Mouse (Mus musculus) spleen, adult 10 weeks (tissue): ENCODE data around the gene Psmc3. TPM values are rescaled to one million over a fixed set of nuclear protein-coding genes. Genes with fewer than 3 reads are reported as not detected.

Source experiments
- polyA plus RNA-seq: library from polyadenylated mRNA; stranded (reverse); fragments of 350-450 nt; fragmentation: Illumina TruSeq; extraction: RNeasy Lipid Tissue Mini Kit (QIAGEN cat#74804); gene quantifications from one replicate; pipeline ENCODE4 v1.2.3, GENCODE M21; 2015; ENCODE audit warnings: low replicate concordance; ENCODE audit not compliant: insufficient read depth

Psmc3 gene
- polyA plus RNA-seq = 177 TPM

GRCm38 (mm10) chr2:91053934-91054382, at the start of gene Psmc3:
Psmc3 (plus strand) TSS chr2:91054009.

DNA sequence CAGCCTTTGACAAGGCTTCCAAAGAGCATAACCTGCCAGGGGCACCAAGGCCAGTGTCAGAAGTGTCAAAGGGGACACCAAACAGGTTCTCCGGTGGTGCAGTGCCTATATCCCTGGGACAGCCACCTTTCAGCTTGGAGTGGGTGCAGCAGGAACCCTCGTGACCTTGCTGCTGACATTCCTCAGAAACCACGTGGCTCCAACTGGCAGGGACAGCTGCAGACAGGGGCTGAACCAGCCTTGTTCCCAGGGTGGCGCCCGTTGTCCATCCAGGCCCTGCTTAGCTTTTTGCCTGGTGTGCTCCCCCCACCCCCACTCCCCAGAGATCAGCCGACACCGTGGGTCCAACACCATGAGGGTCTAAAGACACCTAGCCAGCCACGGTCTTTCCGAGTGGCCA, 18.4 kb upstream of the Psmc3 start, which contains the start of gene Rapsn:
Rapsn (plus strand) TSS at position 236 of the 400 bp plus-strand sequence.

GRCm38 (mm10) chr2:91070076-91070800, 16.4 kb downstream of the Psmc3 start, which contains the start of gene Slc39a13:
Slc39a13 (minus strand) TSS chr2:91070417.

DNA sequence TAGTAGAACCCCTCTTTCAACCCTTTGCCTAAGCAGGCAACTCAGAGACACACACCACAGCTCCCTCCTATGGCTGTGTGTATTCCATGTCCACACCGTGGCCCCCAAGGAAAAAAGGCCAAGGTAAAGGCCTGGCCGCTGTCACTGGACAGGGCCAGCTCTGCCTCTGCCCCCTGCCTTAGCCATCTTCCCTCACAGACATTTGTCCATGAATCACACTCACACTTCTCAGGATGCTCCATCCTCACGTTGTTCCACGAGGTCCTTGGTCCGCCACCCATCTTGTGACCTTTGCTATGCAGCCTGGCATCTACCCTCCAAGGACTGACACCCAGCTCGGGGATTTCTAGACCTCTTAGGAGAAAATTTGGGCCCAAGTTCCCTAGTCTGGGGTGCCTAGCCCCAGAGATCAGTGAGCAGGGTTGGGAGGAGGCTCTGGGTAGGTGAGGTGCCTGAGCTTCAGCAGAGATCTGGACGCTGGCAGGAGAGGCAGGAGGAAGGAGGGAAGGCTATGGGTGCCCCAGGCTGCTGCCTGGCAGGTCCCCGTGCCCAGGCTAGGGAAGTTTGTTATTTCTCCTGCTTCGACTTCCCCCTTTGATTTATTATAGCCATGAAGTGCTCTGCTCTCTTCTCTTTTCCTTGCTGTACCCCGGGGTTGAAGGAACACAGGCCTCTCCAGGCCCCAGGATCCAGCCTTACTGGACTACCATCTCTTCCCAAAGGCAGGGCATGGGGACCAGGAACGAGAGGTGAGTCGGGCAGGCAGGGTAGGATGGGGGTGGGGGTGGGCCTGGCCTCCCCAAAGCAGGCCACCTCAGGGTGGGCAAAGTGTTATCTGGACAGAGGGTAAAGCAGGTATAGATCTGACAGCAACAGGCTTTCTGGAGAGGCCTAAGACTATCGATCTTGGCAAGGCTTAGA, 28.2 kb downstream of the Psmc3 start, which contains the start of gene Spi1:
Spi1 (plus strand) TSS at position 616 of the 921 bp plus-strand sequence.

Other genes starting within 250 kb of the Psmc3 start
- 136 TPM for gene Mtch2, start 206.9 kb upstream of the Psmc3 start, polyA plus RNA-seq
- gene C1qtnf4, start 168.1 kb upstream of the Psmc3 start, polyA plus RNA-seq = not detected
- gene Kbtbd4, start 149.3 kb upstream of the Psmc3 start, polyA plus RNA-seq = 22.2 TPM
- 150 TPM for gene Ndufs3, start 149.2 kb upstream of the Psmc3 start, polyA plus RNA-seq
- gene Celf1, start 113.6 kb upstream of the Psmc3 start, polyA plus RNA-seq = 113 TPM
- 0.17 TPM for gene Rapsn, start 18.4 kb upstream of the Psmc3 start, polyA plus RNA-seq
- gene Slc39a13, start 16.4 kb downstream of the Psmc3 start, polyA plus RNA-seq = 17.9 TPM
- gene Spi1, start 28.4 kb downstream of the Psmc3 start, polyA plus RNA-seq = 79.0 TPM
- gene Mybpc3, start 64.1 kb downstream of the Psmc3 start, polyA plus RNA-seq = 0.22 TPM
- 78.9 TPM for gene Madd, start 129.8 kb downstream of the Psmc3 start, polyA plus RNA-seq
- gene Nr1h3, start 148.8 kb downstream of the Psmc3 start, polyA plus RNA-seq = 25.2 TPM
- gene Acp2, start 148.9 kb downstream of the Psmc3 start, polyA plus RNA-seq = 51.3 TPM
- 65.7 TPM for gene Ddb2, start 183.0 kb downstream of the Psmc3 start, polyA plus RNA-seq
- gene Pacsin3, start 201.9 kb downstream of the Psmc3 start, polyA plus RNA-seq = 0.76 TPM
- 59.1 TPM for gene Arfgap2, start 211.0 kb downstream of the Psmc3 start, polyA plus RNA-seq